Mouse (Mus musculus) lung, adult 2 months (tissue): ENCODE results near the gene Nlk.

Experiments used
- CTCF ChIP-seq: fragments of 200-500 bp; IDR thresholded peaks from 2 replicates; pipeline ENCODE4 v1.5.1; 2011; ENCODE audit warnings: mild to moderate bottlenecking, low read length, control low read depth; ENCODE audit not compliant: insufficient read depth
- POLR2A ChIP-seq: fragments of 200-500 bp; IDR thresholded peaks from 2 replicates; pipeline ENCODE4 v1.6.1; 2011; ENCODE audit warnings: low read depth, mild to moderate bottlenecking, control low read depth, low read length, borderline replicate concordance; ENCODE audit errors: extremely low read depth

GRCm38 (mm10) chr11:78739361-78739760, 42.2 kb upstream of the Nlk start:
- TF ChIP-seq CTCF: no peak
- TF ChIP-seq POLR2A: no peak
